Mouse (Mus musculus) thymus, adult 2 months (tissue): ENCODE measurements around the gene Mia. TPM values are rescaled to one million over a fixed set of nuclear protein-coding genes. Genes with fewer than 3 reads are reported as not detected.

Source experiments
- DNase-seq: peaks from one replicate; pipeline ENCODE4 v3.0.0; 2021
- H3K27ac ChIP-seq: fragments of 200-500 bp; 2 replicates; pipeline ENCODE4 v1.5.1; 2012; ENCODE audit warnings: low read length, control low read depth; ENCODE audit not compliant: control insufficient read depth, insufficient read depth
- H3K27me3 ChIP-seq: fragments of 200-500 bp; 2 replicates; pipeline ENCODE4 v1.6.1; 2012; ENCODE audit warnings: mild to moderate bottlenecking, low read length, moderate library complexity, mixed read lengths; ENCODE audit not compliant: control insufficient read depth, insufficient read depth
- H3K36me3 ChIP-seq: fragments of 200-500 bp; 2 replicates; pipeline ENCODE4 v1.6.1; 2012; ENCODE audit warnings: mild to moderate bottlenecking, low read length, moderate library complexity; ENCODE audit not compliant: control insufficient read depth, insufficient read depth
- H3K4me1 ChIP-seq: fragments of 200-500 bp; replicated peaks from 2 replicates; pipeline ENCODE4 v1.6.1; 2012; ENCODE audit warnings: low read length; ENCODE audit not compliant: control insufficient read depth, insufficient read depth
- H3K4me3 ChIP-seq: fragments of 200-500 bp; 2 replicates; pipeline ENCODE4 v1.5.1; 2012; ENCODE audit warnings: mild to moderate bottlenecking, low read length, control low read depth, moderate library complexity; ENCODE audit not compliant: control insufficient read depth, insufficient read depth
- CTCF ChIP-seq: fragments of 200-500 bp; IDR thresholded peaks from 2 replicates; pipeline ENCODE4 v1.5.1; 2012; ENCODE audit warnings: mild to moderate bottlenecking, control low read depth, low read length, moderate library complexity, borderline replicate concordance; ENCODE audit not compliant: control insufficient read depth, poor library complexity, insufficient read depth; ENCODE audit errors: extremely low read depth
- POLR2A ChIP-seq: fragments of 200-500 bp; IDR thresholded peaks from 2 replicates; pipeline ENCODE4 v1.6.1; 2012; ENCODE audit warnings: mild to moderate bottlenecking, low read length, control low read depth, moderate library complexity; ENCODE audit not compliant: control insufficient read depth, poor library complexity, insufficient read depth; ENCODE audit errors: extremely low read depth
- WGBS: fragments of 180-500 bp; shearing (Covaris S2); methylation state at CpG from one replicate; pipeline ENCODE4 v1.1.7; 2018; 5-methylcytosine and 5-hydroxymethylcytosine counted together
- polyA plus RNA-seq: library from polyadenylated mRNA; depleted of rRNA; stranded (reverse); fragments of >200 nt; gene quantifications from 2 replicates; pipeline ENCODE4 v1.2.3, GENCODE M21; 2012

The Mia gene
- polyA plus RNA-seq, 1 experiment = 5.2 TPM

DNA sequence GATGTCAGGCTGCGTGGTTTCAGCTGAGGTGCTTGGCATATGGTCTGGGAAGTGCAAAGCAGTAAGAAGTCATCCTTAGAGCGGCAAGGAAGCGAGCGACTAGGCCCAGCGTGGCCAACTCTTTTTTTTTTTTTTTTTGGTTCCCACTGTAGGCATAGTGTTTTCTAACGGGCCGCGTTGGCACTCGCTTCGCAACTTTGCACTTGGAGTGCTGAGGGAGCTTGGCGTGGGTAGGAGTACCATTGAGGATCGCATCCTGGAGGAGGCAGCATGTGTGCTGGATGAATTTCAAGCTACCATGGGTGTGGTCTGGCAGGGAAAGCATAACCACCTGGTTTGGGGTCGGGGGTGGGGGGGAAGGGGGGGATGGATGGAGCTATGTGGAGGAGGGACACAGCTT lies 25.0 kb downstream of the Mia start:
- Histone ChIP-seq H3K27ac (no peak overlapping the region), H3K36me3 (peaks cover 16% of the 10 kb centered on the region), H3K27me3 (no peaks in the 10 kb centered on the region), H3K4me1 (peaks cover 9% of the 10 kb centered on the region), H3K4me3 (no peak overlapping the region)
- 89% methylated on average over 13 of the region's 13 CpGs for WGBS
- DNase-seq = no peak
- TF ChIP-seq CTCF (no peak), POLR2A (no peak)

GRCm38 (mm10) chr7:27153205-27153764 lies 27.7 kb downstream of the Mia start, which contains the start of gene Cyp2t4:
Gene Cyp2t4 (plus strand): TSS chr7:27153714.
- TF ChIP-seq POLR2A = no peak
- TF ChIP-seq CTCF = no peak
- Histone ChIP-seq H3K27me3 (no peaks in the 10 kb centered on the region), H3K4me1 (no peaks in the 10 kb centered on the region), H3K36me3 (peaks cover 6% of the 10 kb centered on the region), H3K4me3 (no peak within 1 kb of the TSS), H3K27ac (no peak within 1 kb of the TSS)
- DNase-seq = no peak
- WGBS = 73% methylated on average over 10 of the region's 10 CpGs

DNA sequence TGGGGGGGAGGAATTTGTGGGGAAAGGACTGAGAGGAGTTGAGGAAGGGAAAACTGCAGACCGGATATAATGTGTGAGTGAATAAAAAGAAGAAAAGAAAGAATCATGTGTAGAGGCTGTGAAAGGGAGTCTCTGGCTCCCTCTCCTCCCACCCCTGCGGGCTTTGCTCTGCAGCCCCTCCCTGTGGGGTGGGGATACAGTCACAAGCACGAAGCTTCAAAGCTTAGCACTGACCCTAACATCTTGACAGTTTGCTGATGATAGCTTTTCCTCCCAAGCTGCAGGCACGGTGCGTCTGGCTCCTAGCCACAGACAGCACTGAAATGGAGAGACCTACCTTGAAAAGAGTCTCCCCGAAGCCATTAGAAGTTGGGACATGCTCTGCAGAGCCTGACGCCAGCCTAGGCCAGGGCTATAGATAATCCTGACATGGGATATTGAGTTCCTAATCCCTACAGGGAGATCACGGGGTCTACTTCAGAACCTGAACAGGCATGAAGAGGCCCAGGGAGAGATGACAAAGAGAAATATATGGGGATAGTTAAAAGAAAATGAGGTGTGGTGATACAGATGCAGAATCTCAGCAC lies 44.5 kb downstream of the Mia start:
- H3K27ac ChIP-seq = no peak overlapping the region
- no peak for TF ChIP-seq POLR2A
- TF ChIP-seq CTCF = no peak
- 67% methylated on average over 8 of the region's 8 CpGs for WGBS
- H3K36me3 ChIP-seq = no peaks in the 10 kb centered on the region
- no peak overlapping the region for H3K4me3 ChIP-seq
- H3K27me3 ChIP-seq = no peaks in the 10 kb centered on the region
- DNase-seq = no peak
- H3K4me1 ChIP-seq = no peaks in the 10 kb centered on the region

GRCm38 (mm10) chr7:27133757-27134156 lies 47.2 kb downstream of the Mia start:
- H3K4me3 ChIP-seq = no peak overlapping the region
- no peaks in the 10 kb centered on the region for H3K4me1 ChIP-seq
- WGBS = 87% methylated on average over 4 of the region's 4 CpGs
- H3K27ac ChIP-seq = no peak overlapping the region
- H3K36me3 ChIP-seq = no peaks in the 10 kb centered on the region
- TF ChIP-seq POLR2A (no peak), CTCF (no peak)
- DNase-seq = no peak
- no peaks in the 10 kb centered on the region for H3K27me3 ChIP-seq

DNA sequence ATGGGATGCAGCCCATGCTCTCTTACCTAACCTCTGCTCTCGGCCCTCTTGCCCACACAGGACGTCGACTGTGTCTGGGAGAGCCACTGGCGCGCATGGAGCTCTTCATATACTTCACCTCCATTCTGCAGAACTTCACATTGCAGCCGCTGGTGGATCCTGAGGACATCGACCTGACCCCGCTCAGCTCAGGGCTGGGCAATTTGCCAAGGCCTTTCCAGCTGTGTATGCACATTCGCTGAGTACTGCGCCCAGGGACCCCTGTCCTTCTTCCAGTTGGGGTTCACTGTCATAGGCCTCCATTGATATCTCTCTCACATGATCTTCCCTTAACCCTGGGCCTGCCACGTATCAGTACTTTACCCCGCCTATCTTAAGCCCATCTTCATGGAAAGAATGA lies 47.8 kb downstream of the Mia start:
- no peak overlapping the region for H3K4me3 ChIP-seq
- no peaks in the 10 kb centered on the region for H3K36me3 ChIP-seq
- 74% methylated on average over 12 of the region's 12 CpGs for WGBS
- no peaks in the 10 kb centered on the region for H3K27me3 ChIP-seq
- no peak for TF ChIP-seq CTCF
- TF ChIP-seq POLR2A = no peak
- no peak for DNase-seq
- H3K27ac ChIP-seq = no peak overlapping the region
- no peaks in the 10 kb centered on the region for H3K4me1 ChIP-seq

- Histone ChIP-seq H3K27me3 (no peaks in the 10 kb centered on the region), H3K4me1 (no peaks in the 10 kb centered on the region), H3K27ac (no peak overlapping the region), H3K36me3 (no peaks in the 10 kb centered on the region), H3K4me3 (no peak overlapping the region)
- TF ChIP-seq CTCF (no peak), POLR2A (no peak)
- peak; percentile 40 for DNase-seq
- 20% methylated on average over 10 of the region's 10 CpGs for WGBS
Measured at GRCm38 (mm10) chr7:27132588-27132987, 48.4 kb downstream of the Mia start.
